Mouse (Mus musculus) megakaryocyte, embryonic 14.5 days (primary cell): ENCODE measurements around the gene Hip1r.

Experiments
- FLI1 ChIP-seq: IDR thresholded peaks from 2 replicates; pipeline ENCODE4 v1.6.1; 2012; ENCODE audit warnings: low read length, inconsistent platforms, mixed read lengths
- GATA1 ChIP-seq: IDR thresholded peaks from 3 replicates; pipeline ENCODE4 v1.6.1; 2012; ENCODE audit warnings: mixed read lengths, low read length, inconsistent platforms, borderline replicate concordance

GRCm38 (mm10) chr5:123978131-123978530, 4.7 kb downstream of the Hip1r start:
- TF ChIP-seq FLI1 (no peak), GATA1 (no peak)
